ENCODE assay signal across 8 mouse cellular contexts in the genomic region with DNA sequence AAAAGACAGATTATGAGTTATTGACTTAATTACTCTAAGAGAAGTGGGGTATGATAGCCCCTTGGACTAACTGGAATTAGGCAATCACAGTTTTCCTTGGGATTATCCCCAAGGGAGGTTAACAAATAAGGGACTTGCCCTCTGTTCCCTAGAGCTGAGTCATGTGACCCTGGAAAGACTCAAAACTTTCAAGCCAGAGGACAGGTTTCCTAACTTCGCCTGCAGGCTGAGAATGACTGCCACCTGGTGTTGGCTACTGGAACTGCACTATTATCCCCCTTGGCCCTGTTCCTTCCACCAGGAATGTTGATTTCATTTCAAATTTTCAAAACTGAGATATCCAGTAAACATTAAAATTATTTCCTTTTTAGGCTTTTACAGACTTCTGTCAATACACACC.
DNase-seq lines count a peak whose midpoint lies in the region; ATAC-seq lines count a peak whose summit lies in the region.

No protein-coding gene starts in this region.

- no peaks in the 10 kb centered on the region for H3K36me3 ChIP-seq in hindbrain, embryonic 10.5 days
- H3K36me3 ChIP-seq in hindbrain, embryonic 12.5 days = no peaks in the 10 kb centered on the region

- no peak overlapping the region for H3K9ac ChIP-seq in hindbrain, embryonic 12.5 days

- H3K4me1 ChIP-seq in hindbrain, embryonic 10.5 days (replicated peaks) = peaks cover 17% of the 10 kb centered on the region
- H3K4me1 ChIP-seq in hindbrain, embryonic 12.5 days = 0 out of 2 replicates have a peak, but pooled peaks cover 4% of the 10 kb centered on the region

- H3K4me2 ChIP-seq in hindbrain, embryonic 12.5 days (replicated peaks) = no peak overlapping the region

- no peak overlapping the region for H3K27ac ChIP-seq in hindbrain, embryonic 10.5 days
- no peak overlapping the region for H3K27ac ChIP-seq in hindbrain, embryonic 12.5 days

- no peak overlapping the region for H3K4me3 ChIP-seq in hindbrain, embryonic 10.5 days
- H3K4me3 ChIP-seq in hindbrain, embryonic 12.5 days = no peak overlapping the region

- peak; percentile 75 for DNase-seq in hindbrain, embryonic 10.5 days (ENCODE audit: low spot score)
- DNase-seq in adrenal gland, adult 18-20 months (ENCODE audit: low spot score in 2 of 2) = peak; percentile 86 to 87
- DNase-seq in embryo, embryonic 9.5 days (ENCODE audit: extremely low spot score) = peak; percentile 71
- DNase-seq in heart, adult 9 months (ENCODE audit: low spot score in 2 of 2) = peak; percentile 74 to 87
- peak; percentile 91 for DNase-seq in kidney, postnatal 10 days
- DNase-seq in lung, postnatal 36 days = peak; percentile 89
- peak; percentile 90 for DNase-seq in testis, postnatal 10 days (ENCODE audit: low spot score)

- peaks cover 9% of the 10 kb centered on the region; the same call in 1 of the 2 replicates for H3K9me3 ChIP-seq in hindbrain, embryonic 10.5 days
- no peaks in the 10 kb centered on the region for H3K9me3 ChIP-seq in hindbrain, embryonic 12.5 days (replicated peaks)

- ATAC-seq in hindbrain, embryonic 12.5 days (ENCODE audit: low FRiP score) = no peak

- 5% methylated on average over 1 of the region's 1 CpGs for WGBS in hindbrain, embryonic 10.5 days
- 5% methylated on average over 1 of the region's 1 CpGs for WGBS in hindbrain, embryonic 12.5 days

- no peaks in the 10 kb centered on the region for H3K27me3 ChIP-seq in hindbrain, embryonic 10.5 days (ENCODE audit: insufficient read depth, poor library complexity, severe bottlenecking)
- H3K27me3 ChIP-seq in hindbrain, embryonic 12.5 days = no peaks in the 10 kb centered on the region
